Mouse (Mus musculus): ENCODE measurements at regions not wholly inside any gene's neighbourhood (a gene's known extent, or its start where the extent isn't known, plus 50 kb on each side); places are given as distances from the start of the nearest gene placed in this dataset.

- peak; percentile 72 for ATAC-seq (replicated peaks; ENCODE audit: poor library complexity, severe bottlenecking)
Measured at GRCm38 (mm10) chr11:111687769-111688168, 621.8 kb downstream of the Kcnj2 start.

- peak; percentile 14; the same call in 1 of the 2 replicates for ATAC-seq (replicated peaks; ENCODE audit: poor library complexity, severe bottlenecking)
Measured at GRCm38 (mm10) chr11:111688186-111688860, 622.4 kb downstream of the Kcnj2 start.

GRCm38 (mm10) chr11:111689899-111690298, 623.9 kb downstream of the Kcnj2 start:
- no peak for ATAC-seq (replicated peaks; ENCODE audit: poor library complexity, severe bottlenecking)

GRCm38 (mm10) chr11:111691512-111691911, 625.5 kb downstream of the Kcnj2 start:
- no peak for ATAC-seq (replicated peaks; ENCODE audit: poor library complexity, severe bottlenecking)

GRCm38 (mm10) chr11:111696668-111697067, 630.7 kb downstream of the Kcnj2 start:
- ATAC-seq (replicated peaks; ENCODE audit: poor library complexity, severe bottlenecking) = peak; percentile 99

- ATAC-seq (replicated peaks; ENCODE audit: poor library complexity, severe bottlenecking) = no peak
Measured at GRCm38 (mm10) chr11:111699862-111700261, 633.9 kb downstream of the Kcnj2 start.

GRCm38 (mm10) chr11:111706882-111707281, 640.9 kb downstream of the Kcnj2 start:
- ATAC-seq (replicated peaks; ENCODE audit: poor library complexity, severe bottlenecking) = no peak

GRCm38 (mm10) chr11:111715401-111715800, 649.4 kb downstream of the Kcnj2 start:
- no peak for ATAC-seq (replicated peaks; ENCODE audit: poor library complexity, severe bottlenecking)

GRCm38 (mm10) chr11:111722276-111722675, 656.3 kb downstream of the Kcnj2 start:
- ATAC-seq (replicated peaks; ENCODE audit: poor library complexity, severe bottlenecking) = peak; percentile 53; the same call in 1 of the 2 replicates

- ATAC-seq (replicated peaks; ENCODE audit: poor library complexity, severe bottlenecking) = no peak
Measured at GRCm38 (mm10) chr11:111728148-111728547, 662.2 kb downstream of the Kcnj2 start.

- no peak for ATAC-seq (replicated peaks; ENCODE audit: poor library complexity, severe bottlenecking)
Measured at GRCm38 (mm10) chr11:111732096-111732495, 666.1 kb downstream of the Kcnj2 start.

- no peak for ATAC-seq (replicated peaks; ENCODE audit: poor library complexity, severe bottlenecking)
Measured at GRCm38 (mm10) chr11:111735446-111735845, 669.5 kb downstream of the Kcnj2 start.

GRCm38 (mm10) chr11:111735961-111736360, 670.0 kb downstream of the Kcnj2 start:
- no peak for ATAC-seq (replicated peaks; ENCODE audit: poor library complexity, severe bottlenecking)

GRCm38 (mm10) chr11:111743356-111743755, 677.4 kb downstream of the Kcnj2 start:
- no peak for ATAC-seq (replicated peaks; ENCODE audit: poor library complexity, severe bottlenecking)

- no peak for ATAC-seq (replicated peaks; ENCODE audit: poor library complexity, severe bottlenecking)
Measured at GRCm38 (mm10) chr11:111747262-111747946, 681.4 kb downstream of the Kcnj2 start.

GRCm38 (mm10) chr11:111747947-111748322, 682.0 kb downstream of the Kcnj2 start:
- ATAC-seq (replicated peaks; ENCODE audit: poor library complexity, severe bottlenecking) = no peak

- no peak for ATAC-seq (replicated peaks; ENCODE audit: poor library complexity, severe bottlenecking)
Measured at GRCm38 (mm10) chr11:111748496-111748895, 682.5 kb downstream of the Kcnj2 start.

- no peak for ATAC-seq (replicated peaks; ENCODE audit: poor library complexity, severe bottlenecking)
Measured at GRCm38 (mm10) chr11:111754735-111755134, 688.8 kb downstream of the Kcnj2 start.

GRCm38 (mm10) chr11:111763081-111763480, 697.1 kb downstream of the Kcnj2 start:
- ATAC-seq (replicated peaks; ENCODE audit: poor library complexity, severe bottlenecking) = no peak

GRCm38 (mm10) chr11:111766371-111767011, 700.5 kb downstream of the Kcnj2 start:
- ATAC-seq (replicated peaks; ENCODE audit: poor library complexity, severe bottlenecking) = no peak

GRCm38 (mm10) chr11:111767012-111767392, 701.0 kb downstream of the Kcnj2 start:
- no peak for ATAC-seq (replicated peaks; ENCODE audit: poor library complexity, severe bottlenecking)

Data from granulocyte monocyte progenitor cell, adult 5-6 weeks (primary cell).